Mouse (Mus musculus): ENCODE data around the gene Raet1e. TPM values are rescaled to one million over a fixed set of nuclear protein-coding genes. Genes with fewer than 3 reads are reported as not detected.
"Not testable (repeated sequence)": the region's sequence is repeated elsewhere in the genome, so short reads cannot be mapped to it uniquely, and the experiment has no call there.

The Raet1e gene
- total RNA-seq, 1 experiment = 13.9 TPM

DNA sequence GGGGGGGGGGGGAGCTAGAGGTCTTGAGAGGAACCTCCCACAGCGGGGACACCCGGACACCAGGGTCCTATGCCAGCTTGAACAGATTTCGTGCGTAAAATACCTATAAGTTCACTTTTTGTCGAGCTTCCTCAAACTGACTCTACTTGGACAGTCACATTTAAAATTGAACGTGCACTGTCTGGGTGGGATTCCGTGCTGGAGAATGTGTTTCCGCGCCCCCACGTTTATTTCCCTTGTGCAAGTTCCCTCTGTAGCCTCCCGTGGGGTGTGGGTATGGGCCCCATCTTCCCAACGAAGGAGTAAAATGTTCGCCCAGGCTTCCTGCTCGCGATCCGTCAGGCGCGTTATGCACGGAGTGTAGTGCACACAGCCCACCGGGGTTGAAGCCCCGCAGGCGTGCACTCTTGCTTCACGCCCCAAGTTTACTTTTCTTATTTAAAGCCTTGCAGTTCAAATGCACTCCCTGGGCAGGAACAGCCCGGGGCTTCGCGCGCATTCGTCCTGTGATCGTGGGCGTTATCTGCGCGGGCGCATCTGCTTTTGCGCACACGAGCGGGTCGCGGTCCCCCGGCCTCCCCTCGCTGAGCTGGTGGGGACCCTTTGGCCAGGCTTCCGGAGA is 115.4 kb downstream of the Raet1e start:
- TF ChIP-seq ZNF384 (IDR thresholded peaks at IDR 0.05; ENCODE audit: low read depth, low read length) = no peak
- no peak for TF ChIP-seq ZC3H11A (IDR thresholded peaks at IDR 0.05; ENCODE audit: borderline replicate concordance, low read depth, low read length)
- no peak for TF ChIP-seq MAFK (IDR thresholded peaks at IDR 0.05; ENCODE audit: insufficient read depth, low read depth, low read length)
- TF ChIP-seq CHD2 (IDR thresholded peaks at IDR 0.05; ENCODE audit: low read depth, low read length) = no peak
- no peak for TF ChIP-seq HCFC1 (IDR thresholded peaks at IDR 0.05; ENCODE audit: borderline replicate concordance, insufficient read depth, low read length)
- DNase-seq (ENCODE audit: low read depth, low spot score) = peak; percentile 50
- H3K4me3 ChIP-seq (ENCODE audit: insufficient read depth in 1 of 2, low read depth in 1 of 2, low read length in 2 of 2, poor library complexity in 1 of 2, severe bottlenecking in 1 of 2) = peak overlapping the region; percentile 24 to 47
- 0 out of 2 replicates have a peak overlapping the region, but pooled peaks have one; percentile 0 for H3K9ac ChIP-seq (ENCODE audit: insufficient read depth, low read depth, low read length, poor library complexity, severe bottlenecking)
- no peaks in the 10 kb centered on the region for H3K9me3 ChIP-seq (ENCODE audit: control insufficient read depth, insufficient read depth, low read depth, low read length)
- H3K27ac ChIP-seq (ENCODE audit: insufficient read depth, low read depth, low read length, poor library complexity, severe bottlenecking) = no peak overlapping the region
- in situ Hi-C loops (cut with MboI; ENCODE audit: low sequenced_read_pairs in 2 of 2, unreplicated experiment in 2 of 2) = loop anchor here (10.0 to 25.0 kb wide), 2 partner anchors 109 to 236 kb away; no protein-coding TSS in a partner anchor
- no peaks in the 10 kb centered on the region for H3K36me3 ChIP-seq (ENCODE audit: control insufficient read depth, insufficient read depth, low read length, poor library complexity, severe bottlenecking)
- peaks cover 0 to 4% of the 10 kb centered on the region in 2 experiments; a peak in 1 of 4 replicates for H3K4me1 ChIP-seq (ENCODE audit: control insufficient read depth in 2 of 2, insufficient read depth in 2 of 2, low read length in 2 of 2, poor library complexity in 1 of 2)

DNA sequence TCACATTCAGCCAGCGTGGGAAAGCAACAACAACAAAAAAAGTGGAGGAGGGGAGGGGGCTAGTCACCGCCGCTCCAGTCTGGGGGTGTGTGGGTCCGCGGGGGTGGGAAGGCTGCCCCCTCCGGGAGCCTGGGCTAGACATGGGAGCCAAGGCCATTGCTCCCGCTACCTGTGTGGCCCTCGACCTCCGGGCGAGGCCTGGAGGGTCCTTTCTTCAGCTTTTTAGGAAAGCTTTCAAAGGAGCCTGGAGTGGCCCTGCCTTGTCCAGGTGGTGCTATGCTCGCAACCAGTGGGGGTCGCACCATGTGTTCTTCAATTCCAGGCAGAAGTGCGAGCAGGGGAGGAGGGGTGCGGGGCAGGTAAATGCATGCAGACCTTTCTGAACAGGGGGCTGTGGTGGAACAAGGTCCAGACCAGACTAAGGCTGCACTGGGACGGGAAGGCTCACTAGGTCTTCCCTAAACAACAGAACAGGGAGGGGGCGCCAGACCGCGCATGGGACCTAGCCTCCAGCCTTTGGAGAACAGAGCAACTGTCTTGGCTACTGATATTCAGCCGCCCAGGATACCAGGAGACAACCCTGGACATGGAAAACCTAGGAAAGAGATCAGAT is 116.2 kb downstream of the Raet1e start:
- peaks cover 0 to 4% of the 10 kb centered on the region in 2 experiments; a peak in 1 of 4 replicates for H3K4me1 ChIP-seq (ENCODE audit: control insufficient read depth in 2 of 2, insufficient read depth in 2 of 2, low read length in 2 of 2, poor library complexity in 1 of 2)
- H3K27ac ChIP-seq (ENCODE audit: insufficient read depth, low read depth, low read length, poor library complexity, severe bottlenecking) = no peak overlapping the region
- peak; percentile 40 for DNase-seq (ENCODE audit: low read depth, low spot score)
- H3K9ac ChIP-seq (ENCODE audit: insufficient read depth, low read depth, low read length, poor library complexity, severe bottlenecking) = no peak overlapping the region
- in situ Hi-C loops (cut with MboI; ENCODE audit: low sequenced_read_pairs in 2 of 2, unreplicated experiment in 2 of 2) = loop anchor here (5.0 to 25.0 kb wide), 3 partner anchors 110 to 237 kb away; no protein-coding TSS in a partner anchor
- TF ChIP-seq MAFK (IDR thresholded peaks at IDR 0.05; ENCODE audit: insufficient read depth, low read depth, low read length) = no peak
- no peak for TF ChIP-seq ZC3H11A (IDR thresholded peaks at IDR 0.05; ENCODE audit: borderline replicate concordance, low read depth, low read length)
- no peak for TF ChIP-seq ZNF384 (IDR thresholded peaks at IDR 0.05; ENCODE audit: low read depth, low read length)
- TF ChIP-seq CHD2 (IDR thresholded peaks at IDR 0.05; ENCODE audit: low read depth, low read length) = no peak
- TF ChIP-seq HCFC1 (IDR thresholded peaks at IDR 0.05; ENCODE audit: borderline replicate concordance, insufficient read depth, low read length) = no peak
- no peaks in the 10 kb centered on the region for H3K9me3 ChIP-seq (ENCODE audit: control insufficient read depth, insufficient read depth, low read depth, low read length)
- H3K4me3 ChIP-seq (ENCODE audit: insufficient read depth in 1 of 2, low read depth in 1 of 2, low read length in 2 of 2, poor library complexity in 1 of 2, severe bottlenecking in 1 of 2) = peak overlapping the region; percentile 24 to 47; a peak in 3 of 4 replicates
- H3K36me3 ChIP-seq (ENCODE audit: control insufficient read depth, insufficient read depth, low read length, poor library complexity, severe bottlenecking) = no peaks in the 10 kb centered on the region

DNA sequence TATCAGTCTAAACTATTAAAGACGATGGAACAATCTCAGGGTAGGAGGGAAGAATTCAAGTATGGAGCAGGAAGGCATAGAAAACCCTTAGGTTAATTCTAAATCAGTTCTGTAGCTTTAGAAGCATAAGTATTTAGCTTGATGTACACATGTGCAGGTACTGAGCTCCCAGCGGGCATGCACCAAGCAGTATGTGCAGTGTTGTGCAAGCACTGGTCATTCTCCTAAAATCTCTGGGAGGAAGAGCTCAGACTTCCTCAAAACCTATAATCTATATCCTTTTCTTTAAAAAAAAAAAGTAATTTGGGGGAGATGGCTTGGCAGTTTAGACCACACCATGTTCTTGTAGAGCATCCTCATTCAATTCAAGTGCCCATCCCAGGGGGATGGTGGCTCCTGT is 120.1 kb downstream of the Raet1e start:
- DNase-seq (ENCODE audit: low read depth, low spot score); H3K4me1 ChIP-seq (ENCODE audit: control insufficient read depth in 2 of 2, insufficient read depth in 2 of 2, low read length in 2 of 2, poor library complexity in 1 of 2); H3K27ac ChIP-seq (ENCODE audit: insufficient read depth, low read depth, low read length, poor library complexity, severe bottlenecking); H3K9ac ChIP-seq (ENCODE audit: insufficient read depth, low read depth, low read length, poor library complexity, severe bottlenecking); H3K4me3 ChIP-seq (ENCODE audit: insufficient read depth in 1 of 2, low read depth in 1 of 2, low read length in 2 of 2, poor library complexity in 1 of 2, severe bottlenecking in 1 of 2); H3K36me3 ChIP-seq (ENCODE audit: control insufficient read depth, insufficient read depth, low read length, poor library complexity, severe bottlenecking); H3K9me3 ChIP-seq (ENCODE audit: control insufficient read depth, insufficient read depth, low read depth, low read length): not testable (repeated sequence)
- in situ Hi-C loops (cut with MboI; ENCODE audit: low sequenced_read_pairs in 2 of 2, unreplicated experiment in 2 of 2) = loop anchor here (5.0 to 10.0 kb wide), 2 partner anchors 114 to 116 kb away; no protein-coding TSS in a partner anchor

DNA sequence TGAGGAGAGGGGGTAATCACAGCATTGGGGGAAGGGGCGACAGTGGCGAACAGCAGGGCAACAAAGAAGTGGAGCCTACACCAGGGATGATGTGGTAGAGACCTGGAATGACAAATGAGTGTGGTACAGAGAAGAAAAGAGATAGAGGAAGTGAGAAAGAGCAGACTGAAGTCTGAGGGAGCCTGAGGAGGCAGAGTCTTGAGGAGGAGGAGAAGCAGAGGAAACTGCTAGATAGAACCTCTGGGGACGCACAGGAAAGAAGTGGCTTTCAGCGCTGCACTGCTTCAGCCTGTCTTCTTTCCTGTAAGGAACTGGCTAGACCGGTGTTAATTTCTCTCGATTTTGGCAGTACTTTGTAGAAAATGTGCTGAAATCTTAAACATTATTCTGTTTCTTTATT is 124.4 kb downstream of the Raet1e start:
- TF ChIP-seq ZC3H11A (IDR thresholded peaks at IDR 0.05; ENCODE audit: borderline replicate concordance, low read depth, low read length) (no peak), CHD2 (IDR thresholded peaks at IDR 0.05; ENCODE audit: low read depth, low read length) (no peak), ZNF384 (IDR thresholded peaks at IDR 0.05; ENCODE audit: low read depth, low read length) (no peak), HCFC1 (IDR thresholded peaks at IDR 0.05; ENCODE audit: borderline replicate concordance, insufficient read depth, low read length) (no peak), MAFK (IDR thresholded peaks at IDR 0.05; ENCODE audit: insufficient read depth, low read depth, low read length) (no peak)

More for the DNA sequence above, 124.4 kb downstream of the Raet1e start:
- DNase-seq (ENCODE audit: low read depth, low spot score) = no peak
- H3K27ac ChIP-seq (ENCODE audit: insufficient read depth, low read depth, low read length, poor library complexity, severe bottlenecking) = no peak overlapping the region
- no peak overlapping the region for H3K4me3 ChIP-seq (ENCODE audit: insufficient read depth in 1 of 2, low read depth in 1 of 2, low read length in 2 of 2, poor library complexity in 1 of 2, severe bottlenecking in 1 of 2)
- in situ Hi-C loops (cut with MboI; ENCODE audit: low sequenced_read_pairs in 2 of 2, unreplicated experiment in 2 of 2) = loop anchor here in 1 of 2 experiments (10.0 kb wide), 1 partner anchor 52 kb away; no protein-coding TSS in a partner anchor
- no peaks in the 10 kb centered on the region for H3K9me3 ChIP-seq (ENCODE audit: control insufficient read depth, insufficient read depth, low read depth, low read length)
- no peaks in the 10 kb centered on the region for H3K4me1 ChIP-seq (ENCODE audit: control insufficient read depth in 2 of 2, insufficient read depth in 2 of 2, low read length in 2 of 2, poor library complexity in 1 of 2)
- H3K36me3 ChIP-seq (ENCODE audit: control insufficient read depth, insufficient read depth, low read length, poor library complexity, severe bottlenecking) = no peaks in the 10 kb centered on the region
- no peak overlapping the region for H3K9ac ChIP-seq (ENCODE audit: insufficient read depth, low read depth, low read length, poor library complexity, severe bottlenecking)
